Mouse (Mus musculus) heart, postnatal 0 days (tissue): ENCODE results near the gene Gm37240.

Experiments used
- CTCF ChIP-seq: IDR thresholded peaks from 2 replicates; pipeline ENCODE4 v1.5.1; 2016; ENCODE audit warnings: antibody characterized with exemption, control low read depth, low read depth
- EP300 ChIP-seq: IDR thresholded peaks from 2 replicates; pipeline ENCODE4 v1.6.1; 2016; ENCODE audit warnings: antibody characterized with exemption, low read depth

DNA sequence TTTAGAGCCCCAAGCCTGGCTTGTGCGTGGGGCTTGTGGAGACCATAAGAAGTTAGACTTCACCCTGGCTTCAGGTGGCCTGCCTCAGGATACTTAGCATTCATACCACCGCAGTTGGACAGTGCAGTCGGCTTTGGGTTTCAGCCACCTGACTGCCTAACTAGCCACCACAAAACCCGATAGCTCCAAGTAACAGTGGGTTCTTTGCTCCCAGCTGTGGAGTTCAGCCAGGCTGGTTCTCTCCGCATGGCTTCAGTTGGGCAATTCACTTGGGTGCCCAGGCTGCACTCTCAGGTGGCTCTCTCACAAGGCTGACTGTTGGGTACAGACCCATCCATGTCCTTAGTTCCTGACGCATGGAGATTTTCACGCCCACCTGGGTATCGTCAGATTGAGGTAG is 1177.4 kb downstream of the Gm37240 start:
- TF ChIP-seq EP300 = no peak
- TF ChIP-seq CTCF = no peak
